Mouse (Mus musculus): Measurements from ENCODE around the gene Sirt3.

- no peak for TF ChIP-seq CTCF (IDR thresholded peaks at IDR 0.05; ENCODE audit: low read depth, low read length)
- no peak for TF ChIP-seq POLR2A (IDR thresholded peaks at IDR 0.05; ENCODE audit: borderline replicate concordance, low read depth, low read length)
Measured at GRCm38 (mm10) chr7:140858746-140859145, 23.4 kb downstream of the Sirt3 start.
